Mouse (Mus musculus) adrenal gland, adult 2 months (tissue): ENCODE results near the gene Gpr4. TPM values are rescaled to one million over a fixed set of nuclear protein-coding genes. Genes with fewer than 3 reads are reported as not detected.

ENCODE experiments used
- DNase-seq: peaks from one replicate; pipeline ENCODE4 v3.0.0; 2021
- long read RNA-seq: library from polyadenylated mRNA; stranded (forward); transcript quantifications from one replicate; pipeline ENCODE4 v2.0.0, GENCODE M21; 2021
- polyA plus RNA-seq: library from polyadenylated mRNA; depleted of rRNA; stranded (reverse); fragments of >200 nt; gene quantifications from 2 replicates; pipeline ENCODE4 v1.2.3, GENCODE M21; 2012; rRNA removed
- total RNA-seq, 2 experiments: library from RNA; stranded (reverse); gene quantifications; 2 replicates each; pipeline ENCODE4 v1.2.3; 2021

Gpr4 gene
- 10 to 100 TPM in 1 of 2 experiments, 1 to 10 TPM in 1; 6.4 to 11.8 TPM for total RNA-seq
- polyA plus RNA-seq: 20.4 and 23.8 TPM in 2 replicates
- long read RNA-seq, transcript Gpr4-201 (2 exons, 2,882 nt): major isoform, 9 of 14 reads
- long read RNA-seq, partial matches to known transcripts: 0 of 14 reads
- long read RNA-seq, other reads (novel, unspliced or antisense): 5 of 14 reads

DNA sequence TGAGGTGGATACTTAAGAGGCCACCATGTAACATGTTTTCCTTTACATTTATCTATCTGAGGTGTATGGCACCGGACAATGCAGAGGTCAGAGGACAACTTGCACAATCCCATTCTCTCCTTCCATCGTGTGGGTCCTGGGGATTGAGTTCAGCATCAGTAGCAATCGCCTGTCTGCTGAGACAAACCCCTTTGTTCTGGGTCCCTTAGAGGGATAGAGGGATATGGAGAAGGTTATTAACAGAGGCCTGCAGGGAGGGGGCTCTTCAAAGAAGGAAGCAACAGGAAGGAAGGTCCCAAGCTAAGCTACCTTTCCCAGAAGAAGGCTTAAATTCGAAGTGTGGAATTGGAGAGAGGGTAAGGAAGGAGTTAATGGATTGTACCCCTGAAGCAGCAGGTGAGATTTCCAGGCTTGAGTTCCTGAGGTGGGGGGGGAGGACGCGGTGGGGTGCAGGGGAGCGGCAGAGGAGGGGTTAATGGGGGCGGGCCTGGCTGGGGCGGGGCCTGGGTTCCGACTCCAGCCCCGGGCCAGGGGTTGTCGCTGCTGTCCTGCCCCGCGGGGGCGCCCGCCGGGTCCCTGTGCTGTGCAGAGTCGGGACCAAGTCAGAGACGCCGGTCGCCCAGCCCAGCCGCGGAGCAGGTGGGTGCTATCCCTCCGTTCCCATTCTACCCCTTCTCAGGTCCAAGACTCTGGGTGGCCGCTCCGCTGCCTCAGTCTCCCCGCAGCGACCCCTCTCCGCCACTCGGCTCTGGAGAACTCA lies at the start of gene Gpr4:
TSS of gene Gpr4 (plus strand) at position 543 of the 760 bp plus-strand sequence.
- peak; percentile 68 for DNase-seq

DNA sequence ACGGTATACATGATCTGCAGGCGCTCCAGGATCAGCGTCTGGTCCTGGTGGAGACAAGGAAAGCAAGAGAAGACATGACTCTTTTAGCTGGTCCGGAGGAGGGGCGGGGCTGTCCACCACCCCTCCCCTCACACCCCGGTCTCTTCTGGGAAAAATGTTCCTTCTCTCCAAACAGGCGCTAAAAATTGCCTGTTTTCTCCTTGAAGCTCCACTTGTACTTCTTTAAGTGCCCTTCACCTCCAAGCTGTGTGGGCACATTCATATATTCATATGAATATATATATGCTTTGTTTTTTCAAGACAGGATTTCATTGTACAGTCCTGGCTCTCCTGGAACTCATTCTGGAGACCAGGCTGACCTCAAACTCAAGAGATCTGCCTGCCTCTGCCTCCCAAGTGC lies 49.4 kb upstream of the Gpr4 start:
- DNase-seq: no peak

DNA sequence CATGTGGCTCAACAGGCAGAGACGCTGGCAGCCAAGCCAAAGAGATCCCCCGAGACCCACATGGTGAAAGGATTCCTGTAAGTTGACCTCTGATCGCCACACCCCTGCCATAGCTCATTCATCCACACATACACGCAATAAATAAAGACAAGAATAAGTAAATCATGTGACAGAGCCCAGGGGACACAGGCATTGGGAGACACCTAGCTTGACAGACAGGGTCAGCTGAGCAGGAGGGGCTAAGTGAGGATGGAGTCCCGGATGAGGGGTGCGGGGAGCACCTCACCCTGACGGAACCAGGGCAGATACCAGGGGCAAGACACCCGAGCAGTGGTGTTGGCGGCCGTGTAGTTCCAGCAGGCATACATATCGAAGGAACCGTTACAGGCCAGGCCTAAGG lies 48.6 kb upstream of the Gpr4 start:
- DNase-seq: no peak

DNA sequence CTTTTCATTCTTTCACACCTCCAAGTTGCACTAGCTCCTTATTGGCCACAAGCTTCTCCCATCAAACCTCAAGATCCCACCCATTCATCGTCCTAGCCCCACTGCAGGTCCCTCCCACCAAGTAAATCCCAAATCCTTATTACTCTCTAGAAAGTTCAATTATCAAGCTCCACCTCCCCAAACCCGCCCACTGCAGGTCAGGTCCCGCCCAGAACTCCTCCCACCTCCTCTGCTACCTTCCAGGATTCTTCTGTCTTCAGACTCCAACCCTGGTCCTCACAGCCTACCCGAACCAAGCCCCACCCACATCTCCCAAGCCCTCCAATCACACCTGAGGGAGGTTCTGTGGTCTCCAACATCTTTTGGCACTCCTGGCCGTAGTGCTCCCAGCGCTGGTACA lies 48.1 kb upstream of the Gpr4 start:
- DNase-seq: no peak

- DNase-seq: no peak
Observed at GRCm38 (mm10) chr7:19164978-19165377, 47.4 kb upstream of the Gpr4 start.

- no peak for DNase-seq
Observed at GRCm38 (mm10) chr7:19165656-19166423, 46.5 kb upstream of the Gpr4 start, which contains the start of gene Gipr. Gipr (minus strand) TSS chr7:19166127.

- no peak for DNase-seq
Observed at GRCm38 (mm10) chr7:19166990-19167389, 45.3 kb upstream of the Gpr4 start.

DNA sequence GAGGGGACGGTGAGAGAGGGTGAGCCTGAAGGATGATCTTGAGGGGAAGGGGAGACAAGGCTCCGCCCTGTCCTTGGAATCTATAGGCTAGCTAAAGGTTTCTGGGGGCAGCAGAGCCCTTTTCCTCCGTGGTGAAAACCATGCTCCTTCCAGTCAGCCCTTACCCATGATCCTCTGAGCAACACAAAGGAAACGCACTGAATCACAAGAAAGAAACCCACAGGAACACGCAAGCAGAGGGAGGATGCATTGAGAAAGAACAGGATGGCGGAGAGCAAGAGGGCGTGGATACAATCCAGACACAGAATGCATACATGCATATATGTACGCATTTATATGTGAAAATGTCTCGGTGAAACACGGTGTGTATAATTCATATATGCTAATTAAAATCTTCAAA lies 42.8 kb upstream of the Gpr4 start:
- no peak for DNase-seq

- no peak for DNase-seq
Observed at GRCm38 (mm10) chr7:19170142-19170541, 42.2 kb upstream of the Gpr4 start.

- no peak for DNase-seq
Observed at GRCm38 (mm10) chr7:19171831-19172230, 40.5 kb upstream of the Gpr4 start.

DNA sequence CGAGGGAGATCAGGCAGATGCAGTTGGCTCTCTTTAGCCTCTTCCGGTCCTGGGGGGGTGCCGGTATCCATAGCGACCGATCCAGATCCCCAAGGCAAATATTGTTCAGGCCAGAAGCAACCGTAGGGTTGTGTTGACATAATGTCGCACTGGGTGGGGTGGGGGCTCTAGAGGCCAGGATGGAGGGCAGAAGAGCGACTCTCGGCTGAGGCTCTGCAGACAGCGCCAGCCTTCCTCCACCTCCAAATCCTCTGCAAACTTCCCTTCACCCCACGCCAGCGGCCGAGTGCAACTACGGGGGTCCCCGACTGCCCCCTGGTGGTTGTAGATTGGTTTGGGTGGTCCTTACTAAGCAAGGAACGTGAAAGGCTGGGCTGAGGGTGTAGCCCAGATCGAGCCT lies 39.5 kb upstream of the Gpr4 start:
- DNase-seq: peak; percentile 72

DNA sequence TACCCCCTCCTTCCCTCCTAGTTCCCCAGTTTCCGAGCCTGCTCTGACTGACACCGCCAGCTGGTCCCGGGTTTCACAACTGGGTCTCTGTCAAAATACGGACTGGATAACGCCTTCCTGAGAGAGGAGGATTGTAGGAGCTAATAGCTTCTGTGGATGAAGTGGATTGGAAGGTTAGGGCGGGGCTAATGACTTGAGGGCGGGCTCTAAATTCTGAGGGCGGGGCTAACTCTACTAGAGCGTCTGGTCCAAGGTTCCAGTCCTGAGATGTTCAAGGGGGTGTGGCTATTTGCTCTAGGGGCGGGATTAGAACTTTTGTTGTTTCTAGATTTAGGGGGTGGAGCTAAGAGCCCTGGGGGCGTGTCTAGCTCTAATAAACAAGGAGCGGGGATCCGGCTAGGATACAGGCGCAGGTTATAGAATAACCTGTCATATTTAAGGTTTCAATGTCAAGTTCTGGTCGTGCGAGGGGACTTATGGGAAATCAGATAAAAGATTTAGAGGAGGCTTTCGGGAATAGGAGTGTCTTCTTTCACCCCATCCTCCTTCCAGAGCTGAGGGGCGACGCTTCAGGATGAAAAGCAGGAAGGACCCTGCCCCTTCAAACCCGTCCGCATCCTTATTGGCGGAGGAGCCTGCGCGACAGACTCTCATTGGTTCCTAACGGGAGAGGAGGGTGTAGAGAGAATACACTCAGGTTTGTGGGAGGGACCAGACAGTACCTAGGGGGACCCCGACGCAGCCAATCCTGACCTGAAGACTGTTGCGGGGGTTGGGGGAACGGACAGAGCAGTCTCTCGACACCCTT lies 36.4 kb upstream of the Gpr4 start, which contains the start of gene Eml2:
TSS of gene Eml2 (plus strand) at position 714 of the 808 bp plus-strand sequence.
- DNase-seq: peak; percentile 36

GRCm38 (mm10) chr7:19176516-19176947 lies 35.8 kb upstream of the Gpr4 start:
- DNase-seq: no peak

DNA sequence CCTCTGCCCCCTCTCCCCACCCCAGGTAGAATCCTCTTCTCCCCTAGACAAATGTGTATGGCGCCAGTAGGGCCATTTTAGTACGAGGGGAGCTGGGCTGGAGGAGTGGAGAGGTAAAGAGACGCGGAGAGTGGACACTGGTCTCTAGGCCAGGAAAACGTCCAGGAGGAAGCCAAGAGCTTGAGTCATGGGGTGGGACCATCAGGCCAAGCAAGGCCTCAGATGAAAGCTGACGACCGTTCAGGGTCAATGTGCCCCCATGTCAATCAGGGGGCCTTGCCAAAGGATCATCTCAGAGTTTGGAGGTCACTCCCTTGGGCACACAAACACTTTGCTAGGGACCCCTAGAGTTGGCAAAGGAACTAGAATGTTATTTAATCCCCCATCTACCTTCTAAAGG lies 35.1 kb upstream of the Gpr4 start:
- DNase-seq: peak; percentile 51

GRCm38 (mm10) chr7:19178035-19178434 lies 34.3 kb upstream of the Gpr4 start:
- no peak for DNase-seq

GRCm38 (mm10) chr7:19178443-19179092 lies 33.8 kb upstream of the Gpr4 start:
- peak; percentile 81 for DNase-seq

DNA sequence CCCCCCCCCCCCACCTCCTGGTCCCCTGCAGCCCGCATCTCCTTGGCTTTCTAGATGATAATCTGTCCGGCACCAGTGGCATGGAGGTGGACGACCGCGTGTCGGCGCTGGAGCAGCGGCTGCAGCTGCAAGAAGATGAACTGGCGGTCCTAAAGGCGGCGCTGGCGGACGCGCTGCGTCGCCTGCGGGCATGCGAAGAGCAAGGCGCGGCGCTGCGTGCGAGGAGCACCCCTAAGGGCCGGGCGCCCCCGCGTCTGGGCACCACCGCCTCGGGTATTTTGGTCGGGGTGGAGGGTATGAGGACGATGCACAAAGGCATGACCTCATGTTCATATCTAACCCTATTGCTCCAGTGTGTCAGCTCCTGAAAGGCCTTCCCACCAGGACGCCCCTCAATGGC lies 33.2 kb upstream of the Gpr4 start:
- peak; percentile 85 for DNase-seq

DNA sequence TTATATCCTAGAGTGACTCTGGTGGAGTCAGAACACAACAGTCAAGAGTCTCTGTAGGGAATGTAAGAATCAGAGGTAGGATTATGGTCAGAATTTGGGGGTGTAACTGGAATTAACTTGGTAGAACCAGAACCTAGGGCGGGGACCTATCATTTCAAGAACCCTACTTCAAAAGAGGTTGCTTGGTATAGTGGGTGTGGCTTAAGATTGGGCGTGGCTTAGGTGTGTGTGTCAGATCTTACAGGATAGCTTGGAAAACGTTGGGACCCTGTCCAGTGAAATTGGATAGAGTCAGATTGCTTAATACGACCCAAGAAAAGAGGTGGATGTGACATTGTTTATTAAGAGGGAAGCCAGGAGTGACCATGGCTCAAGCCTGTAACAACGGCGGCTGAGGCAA lies 32.4 kb upstream of the Gpr4 start:
- DNase-seq: no peak

- DNase-seq: peak; percentile 79
Observed at GRCm38 (mm10) chr7:19180862-19181429, 31.4 kb upstream of the Gpr4 start.

DNA sequence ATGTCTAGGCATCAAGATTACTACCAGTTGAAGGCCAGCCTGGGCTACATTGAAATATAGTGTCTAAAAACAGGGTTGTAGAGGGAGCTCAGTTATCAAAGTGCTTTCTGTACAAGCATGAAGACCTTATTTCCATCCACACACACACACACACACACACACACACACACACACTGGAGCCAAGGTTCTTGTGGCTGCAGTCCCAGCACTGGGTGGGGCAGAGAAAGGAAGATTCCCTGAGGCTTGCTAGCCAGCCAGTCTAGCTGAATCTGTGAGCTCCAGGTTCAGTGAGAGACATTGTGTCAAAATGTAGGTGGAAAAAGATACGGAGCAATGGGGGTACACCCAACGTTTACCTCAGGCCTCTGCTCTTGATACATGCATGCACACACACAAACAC lies 28.1 kb upstream of the Gpr4 start:
- no peak for DNase-seq

- no peak for DNase-seq
Observed at GRCm38 (mm10) chr7:19184758-19185157, 27.6 kb upstream of the Gpr4 start.
